Mouse (Mus musculus): Measurements from ENCODE around the gene Ccdc167.

The Ccdc167 gene

DNA sequence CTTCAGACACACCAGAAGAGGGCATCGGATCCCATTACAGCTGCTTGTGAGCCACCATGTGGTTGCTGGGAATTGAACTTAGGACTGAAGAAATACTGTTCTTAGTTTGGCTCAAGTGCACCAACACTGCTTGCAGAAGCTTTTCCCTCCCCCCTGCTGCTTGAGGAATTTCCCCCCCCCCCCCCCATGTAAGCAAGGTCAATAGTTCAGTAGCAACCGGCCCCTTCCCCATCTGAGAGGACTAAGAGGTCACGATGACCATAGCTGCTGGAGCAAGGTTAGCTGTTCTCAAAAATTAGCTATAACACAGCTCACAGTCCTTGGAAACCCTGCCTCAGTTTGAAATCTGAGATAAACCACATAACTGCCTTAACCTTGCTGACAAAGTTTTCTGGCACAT lies 74.6 kb downstream of the Ccdc167 start:
- Histone ChIP-seq H3K4me3 (replicated peaks; ENCODE audit: low read length) (no peak overlapping the region), H3K27me3 (ENCODE audit: insufficient read depth, low read length) (no peaks in the 10 kb centered on the region), H3K9me3 (ENCODE audit: low read length) (no peaks in the 10 kb centered on the region), H3K36me3 (ENCODE audit: insufficient read depth, low read length) (peaks cover 30% of the 10 kb centered on the region), H3K4me1 (replicated peaks; ENCODE audit: low read depth, low read length) (peaks cover 77% of the 10 kb centered on the region)
- TF ChIP-seq POU5F1 (IDR thresholded peaks at IDR 0.05; ENCODE audit: borderline replicate concordance, low read length) (no peak), NANOG (IDR thresholded peaks at IDR 0.05; ENCODE audit: borderline replicate concordance, low read length) (no peak), CTCF (conservative IDR thresholded peaks at IDR 0.05; ENCODE audit: low read length) (no peak)

DNA sequence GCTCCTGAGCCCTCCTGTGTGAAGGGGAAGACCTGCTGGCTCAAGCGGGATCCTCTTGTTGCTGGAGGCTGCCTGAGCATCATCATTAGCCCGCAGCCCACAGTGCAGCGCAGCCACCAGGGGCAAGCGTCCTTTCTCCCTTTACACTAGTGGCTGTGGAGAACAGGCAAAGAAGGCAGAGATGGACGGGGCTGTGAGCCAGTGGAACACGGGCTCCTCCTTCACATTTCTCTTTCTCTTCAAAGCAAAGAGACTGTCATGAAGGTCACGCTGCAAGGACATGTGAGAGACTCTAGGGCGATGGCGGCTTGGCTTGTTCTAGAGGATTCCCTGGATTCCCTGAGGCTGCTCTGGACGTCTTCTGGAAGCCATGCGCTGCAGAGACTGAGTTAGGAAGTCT lies 75.9 kb downstream of the Ccdc167 start:
- TF ChIP-seq POU5F1 (IDR thresholded peaks at IDR 0.05; ENCODE audit: borderline replicate concordance, low read length), result no peak
- TF ChIP-seq NANOG (IDR thresholded peaks at IDR 0.05; ENCODE audit: borderline replicate concordance, low read length), result no peak
- TF ChIP-seq CTCF (conservative IDR thresholded peaks at IDR 0.05; ENCODE audit: low read length), result no peak
- peaks cover 81% of the 10 kb centered on the region for H3K4me1 ChIP-seq (replicated peaks; ENCODE audit: low read depth, low read length)
- no peaks in the 10 kb centered on the region for H3K27me3 ChIP-seq (ENCODE audit: insufficient read depth, low read length)
- H3K9me3 ChIP-seq (ENCODE audit: low read length), result no peaks in the 10 kb centered on the region
- H3K36me3 ChIP-seq (ENCODE audit: insufficient read depth, low read length), result peaks cover 41% of the 10 kb centered on the region
- H3K4me3 ChIP-seq (replicated peaks; ENCODE audit: low read length), result no peak overlapping the region

DNA sequence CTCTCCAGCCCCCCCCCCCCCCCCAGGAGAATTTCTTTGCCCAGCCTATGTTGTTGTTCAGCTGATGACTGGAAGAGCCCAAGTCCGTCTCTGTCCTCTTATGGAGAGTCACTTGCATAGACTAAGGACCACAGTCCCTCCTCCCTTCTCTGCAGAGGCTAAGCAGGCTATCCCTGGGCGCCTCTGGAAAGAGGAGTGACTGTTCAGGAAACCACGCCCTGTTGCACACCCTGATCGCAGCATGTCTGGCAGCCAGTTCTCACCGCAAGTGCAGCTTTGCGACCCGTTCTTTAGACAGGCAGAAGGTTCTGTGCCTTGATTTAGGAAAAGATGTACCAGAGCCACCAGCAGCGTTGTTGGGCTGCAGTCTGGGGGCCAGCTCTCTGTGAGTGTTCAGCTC lies 78.9 kb downstream of the Ccdc167 start:
- H3K36me3 ChIP-seq (ENCODE audit: insufficient read depth, low read length), result peaks cover 66% of the 10 kb centered on the region
- H3K4me1 ChIP-seq (replicated peaks; ENCODE audit: low read depth, low read length), result peaks cover 95% of the 10 kb centered on the region
- H3K9me3 ChIP-seq (ENCODE audit: low read length), result no peaks in the 10 kb centered on the region
- TF ChIP-seq CTCF (conservative IDR thresholded peaks at IDR 0.05; ENCODE audit: low read length) (no peak), POU5F1 (IDR thresholded peaks at IDR 0.05; ENCODE audit: borderline replicate concordance, low read length) (no peak), NANOG (IDR thresholded peaks at IDR 0.05; ENCODE audit: borderline replicate concordance, low read length) (no peak)
- H3K27me3 ChIP-seq (ENCODE audit: insufficient read depth, low read length), result no peaks in the 10 kb centered on the region
- H3K4me3 ChIP-seq (replicated peaks; ENCODE audit: low read length), result no peak overlapping the region

DNA sequence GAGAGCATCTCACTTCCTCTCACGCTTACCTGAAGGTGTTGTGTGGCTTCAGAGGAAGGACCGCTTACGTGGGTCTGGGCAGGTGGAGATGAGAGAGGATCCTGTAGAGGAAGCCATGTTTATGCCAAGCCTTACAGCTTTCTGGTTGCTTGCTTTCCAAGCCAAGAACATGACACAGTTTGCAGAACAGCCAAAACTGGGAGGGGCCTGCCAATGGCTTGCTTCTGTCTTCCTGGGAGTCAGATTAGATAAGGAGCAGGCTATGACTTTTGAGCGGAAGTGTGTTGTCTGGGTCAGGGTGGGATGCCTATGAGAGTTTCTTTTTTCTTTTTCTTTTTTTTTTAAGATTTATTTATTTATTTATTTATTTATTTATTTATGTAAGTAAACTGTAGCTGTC lies 79.5 kb downstream of the Ccdc167 start:
- no peak for TF ChIP-seq NANOG (IDR thresholded peaks at IDR 0.05; ENCODE audit: borderline replicate concordance, low read length)
- no peak for TF ChIP-seq CTCF (conservative IDR thresholded peaks at IDR 0.05; ENCODE audit: low read length)
- TF ChIP-seq POU5F1 (IDR thresholded peaks at IDR 0.05; ENCODE audit: borderline replicate concordance, low read length), result no peak
- H3K9me3 ChIP-seq (ENCODE audit: low read length), result no peaks in the 10 kb centered on the region

More for the DNA sequence above, 79.5 kb downstream of the Ccdc167 start:
- Histone ChIP-seq H3K36me3 (ENCODE audit: insufficient read depth, low read length) (peaks cover 66% of the 10 kb centered on the region), H3K4me3 (replicated peaks; ENCODE audit: low read length) (no peak overlapping the region), H3K4me1 (replicated peaks; ENCODE audit: low read depth, low read length) (peaks cover 98% of the 10 kb centered on the region), H3K27me3 (ENCODE audit: insufficient read depth, low read length) (no peaks in the 10 kb centered on the region)

All from E14TG2a.4 (cell line).